Mouse (Mus musculus): ENCODE results near the gene Hmgb2.
"Not testable (repeated sequence)": the region's sequence is repeated elsewhere in the genome, so short reads cannot be mapped to it uniquely, and the experiment has no call there.

The Hmgb2 gene

GRCm38 (mm10) chr8:57512141-57513056, 692 bp downstream of the Hmgb2 start:
- no peak for DNase-seq

- not testable (repeated sequence) for DNase-seq
These were observed 1.5 kb downstream of the Hmgb2 start for GRCm38 (mm10) chr8:57513178-57513661.

GRCm38 (mm10) chr8:57516685-57517084, 5.0 kb downstream of the Hmgb2 start:
- not testable (repeated sequence) for DNase-seq

- no peak for DNase-seq
These were observed 6.0 kb downstream of the Hmgb2 start for GRCm38 (mm10) chr8:57517723-57518122.

GRCm38 (mm10) chr8:57520186-57520786, 8.6 kb downstream of the Hmgb2 start:
- DNase-seq = no peak

GRCm38 (mm10) chr8:57528036-57528435, 16.3 kb downstream of the Hmgb2 start:
- no peak for DNase-seq

- DNase-seq = peak; percentile 7
These were observed 18.5 kb downstream of the Hmgb2 start for GRCm38 (mm10) chr8:57530238-57530637.

- DNase-seq = peak; percentile 91
These were observed 19.1 kb downstream of the Hmgb2 start for GRCm38 (mm10) chr8:57530666-57531349.

GRCm38 (mm10) chr8:57532223-57532622, 20.5 kb downstream of the Hmgb2 start:
- DNase-seq = no peak

GRCm38 (mm10) chr8:57533106-57533505, 21.4 kb downstream of the Hmgb2 start:
- no peak for DNase-seq

GRCm38 (mm10) chr8:57534495-57534894, 22.8 kb downstream of the Hmgb2 start:
- DNase-seq = no peak

GRCm38 (mm10) chr8:57536167-57536566, 24.5 kb downstream of the Hmgb2 start:
- DNase-seq = no peak

- DNase-seq = no peak
These were observed 26.9 kb downstream of the Hmgb2 start for GRCm38 (mm10) chr8:57538601-57539000.

- DNase-seq = peak; percentile 80
These were observed 28.6 kb downstream of the Hmgb2 start for GRCm38 (mm10) chr8:57540110-57540838.

- DNase-seq = no peak
These were observed 29.2 kb downstream of the Hmgb2 start for GRCm38 (mm10) chr8:57540951-57541350.

GRCm38 (mm10) chr8:57541405-57541804, 29.7 kb downstream of the Hmgb2 start:
- DNase-seq = peak; percentile 7

- no peak for DNase-seq
These were observed 34.7 kb downstream of the Hmgb2 start for GRCm38 (mm10) chr8:57546401-57546800.

- no peak for DNase-seq
These were observed 35.1 kb downstream of the Hmgb2 start for GRCm38 (mm10) chr8:57546834-57547233.

- DNase-seq = no peak
These were observed 35.9 kb downstream of the Hmgb2 start for GRCm38 (mm10) chr8:57547581-57547980.

- DNase-seq = no peak
These were observed 40.7 kb downstream of the Hmgb2 start for GRCm38 (mm10) chr8:57552102-57553032.

- DNase-seq = no peak
These were observed 49.2 kb downstream of the Hmgb2 start for GRCm38 (mm10) chr8:57560926-57561325.

GRCm38 (mm10) chr8:57562741-57563140, 51.0 kb downstream of the Hmgb2 start:
- DNase-seq = no peak
